Mouse (Mus musculus) CD4-positive, CD25-positive, alpha-beta regulatory T cell, adult 2 months (primary cell): ENCODE measurements around the gene Zc3hc1.

ENCODE experiments used
- DNase-seq: peaks from one replicate; pipeline ENCODE4 v3.0.0-alpha.2; 2012; ENCODE audit warnings: low read depth, low spot score

Zc3hc1 gene

DNA sequence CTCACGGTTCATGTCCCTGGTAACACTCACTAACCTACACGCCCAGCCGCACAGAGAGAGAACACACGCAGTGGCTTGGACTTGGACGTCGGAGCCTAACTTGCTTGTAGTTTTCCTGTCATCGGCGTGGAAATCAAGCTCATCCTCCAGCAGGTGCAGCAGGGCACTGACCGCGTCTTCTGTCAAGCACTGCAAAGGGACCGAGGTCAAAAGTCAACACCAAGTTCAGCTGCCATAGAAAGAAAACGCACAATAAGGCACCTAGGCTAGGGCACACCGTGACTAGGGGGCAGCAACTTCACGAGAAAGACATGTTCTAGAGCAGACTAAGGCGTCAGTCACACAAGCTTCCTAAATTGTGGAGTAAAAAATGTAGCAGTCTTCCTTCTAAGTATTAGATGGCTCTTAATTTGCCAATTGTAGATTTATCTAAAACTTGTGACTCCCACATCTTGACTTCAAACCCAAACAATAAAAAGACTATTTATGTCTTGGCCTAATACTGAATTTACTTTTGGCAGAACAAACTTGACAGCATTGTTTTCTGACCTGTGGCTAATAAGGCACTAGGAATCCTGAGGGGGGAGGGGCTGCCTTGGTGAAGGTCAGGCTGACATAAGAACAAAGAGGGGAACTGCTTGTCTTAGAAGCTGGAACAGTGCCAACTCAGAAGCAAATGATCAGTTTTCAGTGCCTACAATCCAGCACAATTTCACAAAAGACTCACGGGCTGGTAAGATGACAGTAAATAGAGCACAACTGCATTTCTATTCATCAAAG lies 15.9 kb downstream of the Zc3hc1 start:
- DNase-seq, result no peak

DNA sequence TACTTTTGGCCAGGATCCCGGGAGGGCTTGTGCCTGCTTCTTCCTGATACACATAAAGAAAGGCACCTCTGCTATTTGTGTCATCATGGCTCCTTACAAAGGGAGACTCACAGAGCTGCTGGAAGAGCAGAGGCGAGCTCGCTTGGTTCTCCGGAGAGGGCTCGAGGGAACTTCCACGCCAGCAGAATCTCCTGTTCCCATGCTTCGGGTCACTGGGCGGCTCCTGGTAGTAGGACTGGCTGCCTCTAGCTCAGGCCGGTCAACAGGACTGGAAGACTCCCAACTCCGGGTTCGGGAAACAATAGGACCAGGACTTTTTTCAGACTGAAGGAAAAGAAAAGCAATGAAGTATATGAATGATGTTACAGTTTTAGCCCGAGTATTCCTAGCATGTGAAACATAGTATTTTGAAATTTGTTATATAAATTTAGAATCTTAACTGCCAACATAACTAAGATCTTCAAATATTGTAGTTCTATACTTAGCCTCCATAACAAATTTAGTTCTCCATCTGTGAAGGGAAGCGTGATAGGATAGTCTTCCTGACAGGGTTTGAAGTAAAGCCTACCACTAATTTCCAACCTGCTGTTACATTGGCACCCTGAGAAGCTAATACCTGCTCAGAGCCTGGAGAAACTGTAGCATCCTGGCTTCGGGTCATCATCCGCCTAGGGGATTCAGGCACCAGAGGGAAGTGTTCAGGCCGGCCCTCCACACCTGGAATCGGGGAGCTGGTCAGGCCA lies 18.0 kb downstream of the Zc3hc1 start:
- no peak for DNase-seq

- no peak for DNase-seq
These were observed 21.5 kb downstream of the Zc3hc1 start for GRCm38 (mm10) chr6:30369291-30369690.

DNA sequence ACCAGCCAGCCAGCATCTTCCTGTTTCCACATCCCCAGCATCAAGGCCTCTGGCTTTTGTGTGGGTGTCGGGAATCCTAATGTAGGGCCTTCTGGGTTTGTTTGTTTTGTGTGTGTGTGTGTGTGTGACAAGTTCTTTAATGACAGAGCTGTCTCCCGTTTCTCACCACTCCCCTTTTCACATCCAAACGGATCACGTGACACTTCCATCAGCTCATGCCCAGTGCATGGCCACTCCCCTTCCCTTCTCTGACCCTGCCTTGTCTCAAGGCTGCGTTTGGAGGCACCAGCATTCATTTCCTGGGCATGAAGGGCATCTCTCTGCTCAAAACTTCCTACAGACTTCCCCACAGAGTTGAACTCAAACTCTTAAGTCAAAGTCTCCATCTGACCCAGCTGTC lies 27.0 kb downstream of the Zc3hc1 start:
- DNase-seq, result no peak

- no peak for DNase-seq
These were observed 30.9 kb downstream of the Zc3hc1 start for GRCm38 (mm10) chr6:30359762-30360509.

- peak; percentile 91 for DNase-seq
These were observed 33.2 kb downstream of the Zc3hc1 start for GRCm38 (mm10) chr6:30357561-30358177.

DNA sequence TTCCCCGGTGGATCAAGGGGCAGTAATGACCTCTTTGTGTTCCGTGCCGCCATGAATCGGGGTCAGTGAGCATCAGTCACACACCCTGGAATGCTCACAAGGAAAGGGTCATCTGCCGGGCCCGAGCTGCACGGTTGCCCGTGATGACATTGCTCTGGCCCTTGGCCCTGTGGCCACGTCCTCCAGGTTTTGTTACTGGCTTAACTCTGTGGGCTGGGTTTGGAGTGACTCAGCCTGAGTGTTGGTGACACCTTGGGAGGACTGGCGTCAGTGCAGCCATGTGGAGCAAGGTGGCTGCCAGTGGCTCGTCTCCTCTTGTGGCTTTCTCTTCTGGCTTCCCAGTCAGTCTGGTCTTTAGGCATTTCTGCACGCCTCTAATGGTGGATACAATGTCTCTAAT lies 34.1 kb downstream of the Zc3hc1 start:
- peak; percentile 18 for DNase-seq

DNA sequence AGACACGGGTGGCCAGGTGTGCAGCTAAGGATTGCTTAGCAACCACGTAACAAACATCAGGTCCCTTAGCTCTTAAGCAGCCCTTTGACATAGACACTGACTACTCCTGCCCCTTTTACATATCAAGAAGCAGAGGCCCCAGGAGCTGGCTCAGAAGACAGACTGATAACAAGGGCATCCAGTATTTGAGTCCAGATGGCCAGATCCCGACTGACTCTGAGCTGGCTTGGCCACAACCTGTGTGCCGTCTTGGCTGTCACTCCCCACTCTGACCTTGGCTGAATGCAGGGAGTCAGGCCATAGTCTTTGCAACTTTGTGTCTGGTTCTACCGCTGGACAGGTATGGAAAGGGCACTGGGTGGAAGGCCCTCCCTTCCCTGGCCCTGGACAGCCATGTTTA lies 34.7 kb downstream of the Zc3hc1 start:
- peak; percentile 35 for DNase-seq

DNA sequence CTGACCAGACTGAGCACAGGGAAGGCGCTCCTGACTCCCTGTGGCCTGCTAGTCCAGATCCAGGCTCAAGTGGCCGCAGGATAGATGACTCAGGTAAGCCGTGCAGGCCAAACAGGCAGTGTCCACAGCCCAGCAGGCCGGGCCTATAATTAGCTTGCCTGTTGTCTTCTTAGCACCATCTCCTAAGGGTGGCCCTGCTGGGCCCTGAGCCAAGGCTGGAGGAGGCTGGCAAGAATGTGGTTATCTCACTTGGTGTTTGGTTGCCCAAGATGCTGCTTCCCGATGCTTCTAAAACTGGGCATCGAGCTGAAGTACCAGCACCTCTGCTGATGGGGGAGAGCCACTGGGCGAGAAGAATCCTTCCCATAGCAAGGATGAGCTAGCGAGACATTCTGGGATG lies 35.1 kb downstream of the Zc3hc1 start:
- DNase-seq, result peak; percentile 11

DNA sequence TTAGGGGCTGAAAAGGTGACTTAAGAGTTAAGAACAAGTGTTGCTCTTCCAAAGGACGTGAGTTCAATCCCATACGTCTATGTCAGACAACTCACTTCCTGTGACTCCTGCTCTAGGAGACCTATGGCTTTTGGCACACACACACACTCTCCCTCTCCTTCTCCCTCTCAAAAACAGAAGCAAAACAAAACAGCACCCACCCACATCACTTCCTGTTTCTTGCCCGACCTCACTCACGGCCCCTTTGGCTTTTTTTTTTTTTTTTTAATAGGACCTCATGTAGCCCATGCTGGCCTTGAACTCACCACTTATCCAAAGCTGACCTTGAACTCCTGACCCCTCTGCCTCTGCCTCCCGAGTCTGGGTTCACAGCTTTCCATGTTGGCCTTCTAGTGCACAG lies 36.1 kb downstream of the Zc3hc1 start:
- peak; percentile 53 for DNase-seq

- peak; percentile 15 for DNase-seq
These were observed 37.2 kb downstream of the Zc3hc1 start for GRCm38 (mm10) chr6:30353661-30354060.

- peak; percentile 75 for DNase-seq
These were observed 38.1 kb downstream of the Zc3hc1 start for GRCm38 (mm10) chr6:30352762-30353161.

DNA sequence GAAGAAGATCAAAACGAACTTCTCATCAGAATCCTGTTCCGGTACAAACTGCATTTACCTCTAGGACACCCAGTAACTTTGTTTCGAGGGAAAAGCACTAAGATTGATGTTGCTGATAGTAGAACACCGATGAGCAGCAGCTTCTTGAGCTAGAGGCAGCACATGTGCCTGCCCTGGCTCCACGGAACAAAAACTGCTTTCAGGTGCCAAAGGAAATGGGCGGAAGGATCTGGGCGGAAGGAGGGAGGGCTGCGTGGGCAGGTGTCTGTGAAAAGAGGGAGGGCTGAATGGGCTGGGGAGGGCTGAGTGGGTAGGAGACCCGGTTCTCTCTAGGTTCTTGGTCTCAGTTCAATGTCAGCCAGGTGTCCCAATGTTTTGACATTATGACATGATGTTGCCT lies 39.5 kb downstream of the Zc3hc1 start:
- DNase-seq, result peak; percentile 83

DNA sequence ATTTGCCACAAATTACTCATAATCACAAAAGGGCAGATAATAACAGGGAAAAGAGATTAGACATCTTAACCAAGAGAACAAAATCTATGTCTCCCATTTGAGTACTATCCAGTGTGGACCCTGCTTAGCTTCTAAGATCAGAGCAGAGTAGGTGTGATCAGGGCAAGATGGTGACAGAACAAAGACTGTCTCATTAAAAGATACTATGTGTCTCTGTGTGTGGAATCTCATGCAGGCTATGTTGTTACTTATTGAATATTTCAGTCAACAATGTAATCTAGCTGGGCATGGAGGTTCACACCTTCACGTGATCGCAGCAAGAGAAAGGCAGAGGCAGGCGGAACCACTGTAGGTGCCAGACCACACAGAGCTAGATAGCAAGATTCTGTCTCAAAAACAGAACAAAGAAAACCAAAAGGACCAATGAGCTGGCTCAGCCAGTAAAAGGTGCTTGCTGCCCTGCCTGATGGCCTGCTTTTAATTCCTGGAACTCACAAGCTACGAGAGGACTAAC lies 43.5 kb downstream of the Zc3hc1 start:
- DNase-seq, result no peak

GRCm38 (mm10) chr6:30346737-30347136 lies 44.1 kb downstream of the Zc3hc1 start:
- peak; percentile 23 for DNase-seq

DNA sequence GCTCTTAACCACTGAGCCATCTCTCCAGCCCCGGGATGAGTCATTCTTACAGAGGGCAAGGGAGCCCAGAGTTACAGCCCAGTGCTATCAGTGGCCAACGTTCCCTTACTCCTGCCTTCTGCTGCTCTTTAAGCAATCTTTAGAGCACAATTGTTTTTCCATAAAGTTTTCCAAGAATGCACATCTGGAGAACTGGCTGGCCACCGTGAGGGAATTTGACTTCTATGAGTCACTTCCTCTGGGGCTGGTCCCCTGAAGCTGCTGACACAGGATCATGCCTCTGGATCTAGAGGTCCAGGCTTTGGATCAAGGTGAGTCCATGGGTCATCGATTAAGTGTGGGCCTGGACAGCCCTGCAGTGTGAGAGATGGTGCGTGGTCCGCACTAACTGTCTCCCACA lies 46.8 kb downstream of the Zc3hc1 start:
- no peak for DNase-seq

GRCm38 (mm10) chr6:30340231-30340873 lies 50.5 kb downstream of the Zc3hc1 start:
- peak; percentile 65 for DNase-seq

- peak; percentile 79 for DNase-seq
These were observed 53.9 kb downstream of the Zc3hc1 start for GRCm38 (mm10) chr6:30336912-30337311.

GRCm38 (mm10) chr6:30332262-30332661 lies 58.6 kb downstream of the Zc3hc1 start:
- DNase-seq, result no peak

GRCm38 (mm10) chr6:30330706-30331105 lies 60.1 kb downstream of the Zc3hc1 start:
- DNase-seq, result no peak

DNA sequence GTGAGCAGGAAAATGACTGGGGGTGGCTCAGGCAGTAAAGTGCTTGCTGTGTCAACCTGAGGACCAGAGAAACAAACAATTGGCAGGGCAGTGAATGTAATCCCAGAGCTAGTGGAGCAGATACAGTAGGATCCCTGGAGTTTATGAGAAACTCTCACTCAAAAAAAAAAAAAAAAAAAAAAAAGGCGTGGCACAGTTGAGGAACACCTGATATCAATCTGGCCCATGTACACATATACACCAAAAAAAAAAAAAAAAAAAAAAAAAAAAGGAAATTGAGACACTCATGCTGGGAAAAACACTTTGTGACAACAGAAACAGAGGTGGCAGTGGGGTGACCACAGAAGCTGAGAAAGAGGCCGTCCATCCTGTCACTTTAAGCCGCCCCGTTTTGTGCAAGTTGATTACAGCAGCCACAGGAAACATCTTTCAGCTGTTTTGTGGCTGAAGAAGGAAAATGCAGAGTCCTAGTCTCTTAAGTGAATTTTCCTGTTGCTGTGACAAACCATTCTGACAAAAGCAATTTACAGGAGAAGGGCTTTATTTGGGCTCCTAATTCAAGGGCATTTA lies 64.8 kb downstream of the Zc3hc1 start:
- DNase-seq, result peak; percentile 59
